Mouse (Mus musculus) forebrain, embryonic 13.5 days (tissue): ENCODE results near the gene Fam76b. TPM values are rescaled to one million over a fixed set of nuclear protein-coding genes. Genes with fewer than 3 reads are reported as not detected.

ENCODE experiments used
- ATAC-seq: fragments of 200-750 bp; cut with Nextera tagmentation; 2 replicates; pipeline ENCODE4 v1.8.0; 2017
- H3K27ac ChIP-seq: fragments of 300-500 bp; sonication (generic); 2 replicates; pipeline ENCODE4 v1.5.1; 2015; ENCODE audit warnings: inconsistent platforms, mild to moderate bottlenecking, moderate library complexity
- H3K27me3 ChIP-seq: fragments of 300-500 bp; sonication (generic); 2 replicates; pipeline ENCODE4 v1.6.1; 2015; ENCODE audit warnings: mild to moderate bottlenecking, inconsistent platforms
- H3K36me3 ChIP-seq: fragments of 300-500 bp; sonication (generic); 2 replicates; pipeline ENCODE4 v1.6.1; 2015; ENCODE audit warnings: mild to moderate bottlenecking, inconsistent platforms; ENCODE audit not compliant: poor library complexity, severe bottlenecking
- H3K4me1 ChIP-seq: fragments of 300-500 bp; sonication (generic); 2 replicates; pipeline ENCODE4 v1.6.1; 2015; ENCODE audit warnings: inconsistent platforms
- H3K4me2 ChIP-seq: fragments of 300-500 bp; sonication (generic); 2 replicates; pipeline ENCODE4 v1.6.1; 2015; ENCODE audit warnings: inconsistent platforms, mild to moderate bottlenecking, moderate library complexity
- H3K4me3 ChIP-seq: fragments of 300-500 bp; sonication (generic); 2 replicates; pipeline ENCODE4 v1.5.1; 2015; ENCODE audit warnings: mild to moderate bottlenecking, inconsistent platforms
- H3K9ac ChIP-seq: fragments of 300-500 bp; sonication (generic); 2 replicates; pipeline ENCODE4 v1.6.1; 2015; ENCODE audit warnings: mild to moderate bottlenecking, inconsistent platforms
- H3K9me3 ChIP-seq: fragments of 300-500 bp; sonication (generic); replicated peaks from 2 replicates; pipeline ENCODE4 v1.6.1; 2016; ENCODE audit warnings: inconsistent platforms
- WGBS: fragments of 180-500 bp; shearing (Covaris S2); methylation state at CpG from one replicate; pipeline ENCODE4 v1.1.7; 2015; 5-methylcytosine and 5-hydroxymethylcytosine counted together
- polyA plus RNA-seq: library from polyadenylated mRNA; unstranded; fragments of >200 nt; fragmentation: Nextera tagmentation; extraction: Ambion mirVana; gene quantifications from 2 replicates; pipeline ENCODE4 v1.2.1, GENCODE M21; 2015

The Fam76b gene
- polyA plus RNA-seq, 1 experiment from 2014 or later, result 29.0 TPM

GRCm38 (mm10) chr9:13875340-13875739, 47.8 kb downstream of the Fam76b start:
- no peak overlapping the region for H3K4me3 ChIP-seq
- H3K9ac ChIP-seq, result no peak overlapping the region
- ATAC-seq, result no peak
- no peaks in the 10 kb centered on the region for H3K9me3 ChIP-seq
- H3K4me1 ChIP-seq, result no peaks in the 10 kb centered on the region
- 75% methylated on average over 2 of the region's 2 CpGs for WGBS
- H3K36me3 ChIP-seq, result no peaks in the 10 kb centered on the region
- H3K27ac ChIP-seq, result no peak overlapping the region
- no peak overlapping the region for H3K4me2 ChIP-seq
- H3K27me3 ChIP-seq, result no peaks in the 10 kb centered on the region

GRCm38 (mm10) chr9:13880761-13881160, 53.2 kb downstream of the Fam76b start:
- Histone ChIP-seq H3K4me1 (no peaks in the 10 kb centered on the region), H3K9me3 (no peaks in the 10 kb centered on the region), H3K9ac (no peak overlapping the region), H3K4me2 (no peak overlapping the region), H3K27ac (no peak overlapping the region), H3K27me3 (no peaks in the 10 kb centered on the region), H3K36me3 (no peaks in the 10 kb centered on the region), H3K4me3 (no peak overlapping the region)
- WGBS, result 69% methylated on average over 1 of the region's 1 CpGs
- no peak for ATAC-seq

GRCm38 (mm10) chr9:13882478-13882877, 55.0 kb downstream of the Fam76b start:
- no peak overlapping the region for H3K27ac ChIP-seq
- H3K4me3 ChIP-seq, result no peak overlapping the region
- no peaks in the 10 kb centered on the region for H3K9me3 ChIP-seq
- WGBS, result 56% methylated on average over 2 of the region's 2 CpGs
- H3K27me3 ChIP-seq, result no peaks in the 10 kb centered on the region
- no peaks in the 10 kb centered on the region for H3K36me3 ChIP-seq
- H3K4me1 ChIP-seq, result no peaks in the 10 kb centered on the region
- H3K9ac ChIP-seq, result no peak overlapping the region
- H3K4me2 ChIP-seq, result no peak overlapping the region
- ATAC-seq, result no peak

DNA sequence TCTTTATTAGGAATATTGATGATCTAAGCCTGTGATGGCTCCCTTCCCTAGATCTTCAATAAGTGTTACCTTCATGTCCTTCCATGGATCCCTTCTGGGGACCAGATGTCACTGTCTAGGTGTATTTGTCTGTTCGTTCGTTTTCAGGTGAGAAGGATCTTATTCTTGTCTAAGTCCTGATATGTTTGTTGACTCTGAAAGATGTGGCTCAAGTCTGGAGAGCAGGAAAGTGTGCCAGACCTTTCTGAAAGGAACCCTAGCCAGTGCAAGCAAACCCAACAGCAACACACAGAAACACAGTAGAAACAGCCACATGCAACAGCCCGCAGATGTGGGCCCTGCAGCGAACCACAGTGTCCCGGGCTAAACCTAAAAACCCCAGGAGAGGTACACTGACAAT, 61.5 kb downstream of the Fam76b start:
- Histone ChIP-seq H3K4me1 (no peaks in the 10 kb centered on the region), H3K9ac (peak overlapping the region; percentile 43; the same call in 1 of the 2 replicates), H3K27me3 (no peaks in the 10 kb centered on the region), H3K36me3 (no peaks in the 10 kb centered on the region), H3K4me2 (no peak overlapping the region), H3K4me3 (no peak overlapping the region), H3K27ac (no peak overlapping the region), H3K9me3 (no peaks in the 10 kb centered on the region)
- ATAC-seq, result no peak
- 78% methylated on average over 5 of the region's 5 CpGs for WGBS

DNA sequence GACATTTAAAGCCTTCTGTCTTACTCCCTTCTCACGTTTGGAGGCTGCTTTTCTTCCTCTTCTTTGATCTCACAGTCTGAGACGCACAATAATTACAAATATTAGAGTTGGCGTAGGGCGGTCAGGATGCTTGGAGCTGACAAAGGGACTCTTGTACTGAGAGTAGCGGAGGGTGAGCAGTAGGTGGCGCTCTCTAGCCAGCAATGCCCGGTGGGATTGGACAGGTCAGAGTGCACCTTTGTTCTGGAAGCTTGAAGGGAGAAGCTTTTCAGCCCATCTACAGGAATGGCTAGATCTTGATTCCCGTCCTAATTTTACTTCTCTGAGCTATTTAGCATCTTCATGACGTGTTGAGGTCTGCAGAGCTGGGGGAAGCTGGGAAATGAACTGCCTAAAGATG, 62.1 kb downstream of the Fam76b start:
- Histone ChIP-seq H3K4me2 (0 out of 2 replicates have a peak overlapping the region, but pooled peaks have one; percentile 16), H3K27ac (no peak overlapping the region), H3K36me3 (no peaks in the 10 kb centered on the region), H3K4me3 (no peak overlapping the region), H3K9ac (peak overlapping the region; percentile 43), H3K9me3 (no peaks in the 10 kb centered on the region), H3K27me3 (no peaks in the 10 kb centered on the region), H3K4me1 (no peaks in the 10 kb centered on the region)
- ATAC-seq, result peak; percentile 91
- WGBS, result 2% methylated on average over 9 of the region's 9 CpGs

DNA sequence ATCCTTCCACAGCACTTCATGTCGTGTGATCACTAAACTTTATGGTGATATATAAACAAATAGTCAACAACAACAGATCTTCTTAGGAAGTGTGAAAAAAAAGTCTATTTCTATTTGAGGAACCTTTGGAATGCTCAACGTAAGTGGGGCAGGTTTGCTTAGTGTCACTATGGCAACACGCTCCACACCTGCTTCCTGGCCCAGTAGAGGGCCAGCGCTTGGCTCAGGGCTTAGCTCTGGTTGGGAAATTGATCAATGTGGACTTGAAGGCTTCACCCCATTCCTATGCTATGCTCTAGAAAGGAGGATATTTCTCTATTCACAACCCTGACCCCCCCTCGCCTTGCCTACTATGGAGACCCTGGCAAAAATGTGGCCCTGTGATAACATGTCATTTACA, 62.7 kb downstream of the Fam76b start:
- H3K4me1 ChIP-seq, result no peaks in the 10 kb centered on the region
- peak; percentile 66 for ATAC-seq
- no peak overlapping the region for H3K27ac ChIP-seq
- H3K4me3 ChIP-seq, result no peak overlapping the region
- H3K27me3 ChIP-seq, result no peaks in the 10 kb centered on the region
- no peaks in the 10 kb centered on the region for H3K36me3 ChIP-seq
- no peak overlapping the region for H3K4me2 ChIP-seq
- no peak overlapping the region for H3K9ac ChIP-seq
- no peaks in the 10 kb centered on the region for H3K9me3 ChIP-seq
- WGBS, result 55% methylated on average over 5 of the region's 5 CpGs

DNA sequence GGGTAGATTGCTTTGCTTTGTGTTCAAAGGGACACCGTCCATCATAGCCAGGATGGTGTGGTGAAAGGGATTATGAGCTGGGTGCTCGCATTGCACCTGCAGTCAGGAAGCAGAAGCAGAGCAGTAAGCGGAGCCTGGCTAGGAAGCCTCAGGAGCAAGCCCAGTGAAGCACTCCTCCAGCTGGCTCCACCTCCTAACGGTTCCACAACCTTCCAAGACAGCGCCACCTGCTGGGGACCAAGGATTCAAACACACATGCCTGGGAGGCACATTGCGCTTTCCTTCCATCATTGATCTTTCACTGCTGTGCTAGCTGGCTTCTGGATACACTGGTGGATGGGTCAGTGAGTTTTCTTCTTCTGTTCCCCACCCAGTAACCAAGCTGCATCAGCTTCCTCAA, 64.4 kb downstream of the Fam76b start:
- Histone ChIP-seq H3K4me1 (peaks cover 5% of the 10 kb centered on the region; the same call in 1 of the 2 replicates), H3K27ac (no peak overlapping the region), H3K9me3 (no peaks in the 10 kb centered on the region), H3K27me3 (no peaks in the 10 kb centered on the region), H3K4me3 (no peak overlapping the region), H3K4me2 (no peak overlapping the region), H3K9ac (no peak overlapping the region), H3K36me3 (no peaks in the 10 kb centered on the region)
- no peak for ATAC-seq
- 95% methylated on average over 6 of the region's 6 CpGs for WGBS

- Histone ChIP-seq H3K4me2 (no peak overlapping the region), H3K9ac (no peak overlapping the region), H3K36me3 (no peaks in the 10 kb centered on the region), H3K4me3 (no peak overlapping the region), H3K9me3 (no peaks in the 10 kb centered on the region), H3K27me3 (no peaks in the 10 kb centered on the region), H3K4me1 (peaks cover 5% of the 10 kb centered on the region; the same call in 1 of the 2 replicates), H3K27ac (no peak overlapping the region)
- no peak for ATAC-seq
- 75% methylated on average over 4 of the region's 4 CpGs for WGBS
Measured at GRCm38 (mm10) chr9:13893044-13893443, 65.5 kb downstream of the Fam76b start.

DNA sequence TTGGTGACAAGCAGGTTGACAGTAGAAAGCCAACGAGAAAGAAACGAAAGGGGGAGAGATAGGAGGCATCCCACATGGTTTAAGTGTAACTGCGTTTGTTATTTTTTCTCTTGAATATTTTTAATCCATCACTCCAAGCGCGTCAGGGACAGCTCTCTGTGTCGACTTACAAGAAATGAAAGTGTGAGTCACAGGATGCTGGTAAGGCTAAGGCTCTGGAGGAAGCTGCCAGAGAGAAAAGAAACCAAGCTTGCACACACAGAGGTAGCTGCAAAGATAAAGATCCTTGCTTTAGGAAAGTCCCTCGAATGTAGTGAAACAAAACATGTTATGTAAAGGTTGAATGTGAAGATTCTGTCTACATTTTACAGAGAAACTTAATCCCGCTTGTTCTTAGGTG, 67.0 kb downstream of the Fam76b start:
- 84% methylated on average over 8 of the region's 8 CpGs for WGBS
- Histone ChIP-seq H3K36me3 (no peaks in the 10 kb centered on the region), H3K4me3 (no peak overlapping the region), H3K4me2 (no peak overlapping the region), H3K4me1 (peaks cover 5% of the 10 kb centered on the region; the same call in 1 of the 2 replicates), H3K27me3 (no peaks in the 10 kb centered on the region), H3K9ac (no peak overlapping the region), H3K9me3 (no peaks in the 10 kb centered on the region), H3K27ac (no peak overlapping the region)
- no peak for ATAC-seq

GRCm38 (mm10) chr9:13894936-13895335, 67.4 kb downstream of the Fam76b start:
- no peak for ATAC-seq
- H3K9ac ChIP-seq, result no peak overlapping the region
- H3K9me3 ChIP-seq, result no peaks in the 10 kb centered on the region

GRCm38 (mm10) chr9:13896055-13896454, 68.5 kb downstream of the Fam76b start:
- Histone ChIP-seq H3K9me3 (no peaks in the 10 kb centered on the region), H3K27ac (no peak overlapping the region), H3K4me3 (no peak overlapping the region), H3K4me2 (no peak overlapping the region), H3K27me3 (no peaks in the 10 kb centered on the region), H3K36me3 (no peaks in the 10 kb centered on the region), H3K4me1 (peaks cover 5% of the 10 kb centered on the region; the same call in 1 of the 2 replicates), H3K9ac (no peak overlapping the region)
- WGBS, result 77% methylated on average over 6 of the region's 6 CpGs
- ATAC-seq, result peak; percentile 30; the same call in 1 of the 2 replicates

More at GRCm38 (mm10) chr9:13894936-13895335, 67.4 kb downstream of the Fam76b start:
- Histone ChIP-seq H3K27me3 (no peaks in the 10 kb centered on the region), H3K4me2 (no peak overlapping the region), H3K4me3 (no peak overlapping the region), H3K27ac (no peak overlapping the region), H3K36me3 (no peaks in the 10 kb centered on the region), H3K4me1 (peaks cover 5% of the 10 kb centered on the region; the same call in 1 of the 2 replicates)
- WGBS, result 91% methylated on average over 7 of the region's 7 CpGs

- Histone ChIP-seq H3K4me2 (no peak overlapping the region), H3K4me3 (no peak overlapping the region), H3K36me3 (no peaks in the 10 kb centered on the region), H3K9me3 (no peaks in the 10 kb centered on the region), H3K27ac (peak overlapping the region; percentile 14; the same call in 1 of the 2 replicates), H3K27me3 (no peaks in the 10 kb centered on the region), H3K9ac (no peak overlapping the region), H3K4me1 (peaks cover 5% of the 10 kb centered on the region; the same call in 1 of the 2 replicates)
- 72% methylated on average over 19 of the region's 19 CpGs for WGBS
- peak; percentile 46; the same call in 1 of the 2 replicates for ATAC-seq
Measured at GRCm38 (mm10) chr9:13898510-13899305, 71.2 kb downstream of the Fam76b start.
